Mouse (Mus musculus) lung, postnatal 14 days (tissue): Measurements from ENCODE around the gene Cep164.

ENCODE experiments used
- DNase-seq: peaks from one replicate; pipeline ENCODE4 v3.0.0; 2021

The Cep164 gene

GRCm38 (mm10) chr9:45838069-45838433, 9.6 kb upstream of the Cep164 start:
- DNase-seq, result no peak

GRCm38 (mm10) chr9:45833461-45833860, 5.0 kb upstream of the Cep164 start:
- no peak for DNase-seq

GRCm38 (mm10) chr9:45832898-45833297, 4.4 kb upstream of the Cep164 start:
- no peak for DNase-seq

- peak; percentile 81 for DNase-seq
Measured at GRCm38 (mm10) chr9:45829107-45829506, 616 bp upstream of the Cep164 start.

- DNase-seq, result peak; percentile 37
Measured at GRCm38 (mm10) chr9:45827663-45828290, 714 bp downstream of the Cep164 start.

- DNase-seq, result no peak
Measured at GRCm38 (mm10) chr9:45818406-45819011, 10.0 kb downstream of the Cep164 start.

GRCm38 (mm10) chr9:45815525-45815924, 13.0 kb downstream of the Cep164 start:
- peak; percentile 23 for DNase-seq

- peak; percentile 28 for DNase-seq
Measured at GRCm38 (mm10) chr9:45815113-45815512, 13.4 kb downstream of the Cep164 start.

GRCm38 (mm10) chr9:45811946-45812345, 16.5 kb downstream of the Cep164 start:
- no peak for DNase-seq

- DNase-seq, result no peak
Measured at GRCm38 (mm10) chr9:45807761-45808160, 20.7 kb downstream of the Cep164 start.

- no peak for DNase-seq
Measured at GRCm38 (mm10) chr9:45807337-45807736, 21.2 kb downstream of the Cep164 start.

GRCm38 (mm10) chr9:45806847-45807246, 21.6 kb downstream of the Cep164 start:
- DNase-seq, result no peak

- DNase-seq, result no peak
Measured at GRCm38 (mm10) chr9:45803070-45803774, 25.3 kb downstream of the Cep164 start.

- no peak for DNase-seq
Measured at GRCm38 (mm10) chr9:45799402-45799801, 29.1 kb downstream of the Cep164 start.

GRCm38 (mm10) chr9:45798467-45799164, 29.9 kb downstream of the Cep164 start:
- peak; percentile 17 for DNase-seq

- no peak for DNase-seq
Measured at GRCm38 (mm10) chr9:45797271-45797670, 31.2 kb downstream of the Cep164 start.

GRCm38 (mm10) chr9:45795722-45796121, 32.8 kb downstream of the Cep164 start:
- DNase-seq, result peak; percentile 23

GRCm38 (mm10) chr9:45793697-45794096, 34.8 kb downstream of the Cep164 start:
- no peak for DNase-seq

- DNase-seq, result no peak
Measured at GRCm38 (mm10) chr9:45792235-45792634, 36.3 kb downstream of the Cep164 start.

GRCm38 (mm10) chr9:45791456-45792142, 36.9 kb downstream of the Cep164 start:
- no peak for DNase-seq

- DNase-seq, result no peak
Measured at GRCm38 (mm10) chr9:45788405-45788804, 40.1 kb downstream of the Cep164 start.

- no peak for DNase-seq
Measured at GRCm38 (mm10) chr9:45787547-45787946, 40.9 kb downstream of the Cep164 start.

GRCm38 (mm10) chr9:45787071-45787470, 41.4 kb downstream of the Cep164 start:
- DNase-seq, result no peak
